Mouse (Mus musculus) embryonic facial prominence, embryonic 10.5 days (tissue): ENCODE data around the gene Cacng6. TPM values are rescaled to one million over a fixed set of nuclear protein-coding genes. Genes with fewer than 3 reads are reported as not detected.

Experiments
- DNase-seq: peaks from one replicate; pipeline ENCODE4 v3.0.0-alpha.2; 2017; ENCODE audit warnings: low spot score
- H3K27ac ChIP-seq: fragments of 300-500 bp; sonication (generic); replicated peaks from 2 replicates; pipeline ENCODE4 v1.5.1; 2016; ENCODE audit warnings: mild to moderate bottlenecking
- H3K27me3 ChIP-seq: fragments of 300-500 bp; sonication (generic); replicated peaks from 2 replicates; pipeline ENCODE4 v1.6.1; 2016; ENCODE audit warnings: low read depth, mild to moderate bottlenecking; ENCODE audit not compliant: poor library complexity, severe bottlenecking
- H3K36me3 ChIP-seq: fragments of 300-500 bp; sonication (generic); replicated peaks from 2 replicates; pipeline ENCODE4 v1.6.1; 2016; ENCODE audit warnings: mild to moderate bottlenecking, moderate library complexity
- H3K4me1 ChIP-seq: fragments of 300-500 bp; sonication (generic); 2 replicates; pipeline ENCODE4 v1.6.1; 2016
- H3K4me3 ChIP-seq: fragments of 300-500 bp; sonication (generic); 2 replicates; pipeline ENCODE4 v1.5.1; 2016; ENCODE audit warnings: mild to moderate bottlenecking, moderate library complexity
- H3K9me3 ChIP-seq: fragments of 300-500 bp; sonication (generic); 2 replicates; pipeline ENCODE4 v1.6.1; 2016; ENCODE audit warnings: mild to moderate bottlenecking
- WGBS: fragments of 180-500 bp; shearing (Covaris S2); methylation state at CpG from one replicate; pipeline ENCODE4 v1.1.7; 2016; 5-methylcytosine and 5-hydroxymethylcytosine counted together
- polyA plus RNA-seq: library from polyadenylated mRNA; unstranded; fragments of >200 nt; fragmentation: Nextera tagmentation; extraction: Ambion mirVana; gene quantifications from 2 replicates; pipeline ENCODE4 v1.2.1, GENCODE M21; 2016

Gene Cacng6
- polyA plus RNA-seq, 1 experiment from 2014 or later, result 0.29 TPM

- Histone ChIP-seq H3K4me3 (peak overlapping the region; percentile 52), H3K4me1 (peaks cover 23% of the 10 kb centered on the region), H3K36me3 (no peaks in the 10 kb centered on the region), H3K27ac (0 out of 2 replicates have a peak overlapping the region, but pooled peaks have one; percentile 24), H3K27me3 (peaks cover 82% of the 10 kb centered on the region), H3K9me3 (no peaks in the 10 kb centered on the region)
- under 1% methylated on average over 30 of the region's 30 CpGs for WGBS
- DNase-seq, result no peak
These were observed 565 bp upstream of the Cacng6 start for GRCm38 (mm10) chr7:3423430-3423829.

GRCm38 (mm10) chr7:3425141-3425540 is 1.1 kb downstream of the Cacng6 start:
- no peaks in the 10 kb centered on the region for H3K36me3 ChIP-seq
- H3K4me3 ChIP-seq, result no peak overlapping the region
- H3K27me3 ChIP-seq, result peaks cover 67% of the 10 kb centered on the region
- WGBS, result 87% methylated on average over 5 of the region's 5 CpGs
- H3K27ac ChIP-seq, result no peak overlapping the region
- no peak for DNase-seq
- H3K4me1 ChIP-seq, result peaks cover 23% of the 10 kb centered on the region
- H3K9me3 ChIP-seq, result no peaks in the 10 kb centered on the region

GRCm38 (mm10) chr7:3430161-3430560 is 6.2 kb downstream of the Cacng6 start:
- Histone ChIP-seq H3K27ac (no peak overlapping the region), H3K36me3 (no peaks in the 10 kb centered on the region), H3K4me3 (no peak overlapping the region), H3K4me1 (no peaks in the 10 kb centered on the region), H3K9me3 (no peaks in the 10 kb centered on the region), H3K27me3 (peaks cover 17% of the 10 kb centered on the region)
- DNase-seq, result no peak
- 76% methylated on average over 6 of the region's 6 CpGs for WGBS

GRCm38 (mm10) chr7:3432066-3432465 is 8.1 kb downstream of the Cacng6 start:
- DNase-seq, result no peak
- no peak overlapping the region for H3K27ac ChIP-seq
- H3K27me3 ChIP-seq, result no peaks in the 10 kb centered on the region
- H3K36me3 ChIP-seq, result no peaks in the 10 kb centered on the region
- H3K4me1 ChIP-seq, result no peaks in the 10 kb centered on the region
- H3K9me3 ChIP-seq, result no peaks in the 10 kb centered on the region
- no peak overlapping the region for H3K4me3 ChIP-seq
- WGBS, result 77% methylated on average over 1 of the region's 1 CpGs

GRCm38 (mm10) chr7:3437941-3438340 is 13.9 kb downstream of the Cacng6 start:
- DNase-seq, result no peak
- H3K36me3 ChIP-seq, result no peaks in the 10 kb centered on the region
- no peak overlapping the region for H3K27ac ChIP-seq
- 80% methylated on average over 5 of the region's 5 CpGs for WGBS
- no peaks in the 10 kb centered on the region for H3K27me3 ChIP-seq
- H3K9me3 ChIP-seq, result no peaks in the 10 kb centered on the region
- H3K4me1 ChIP-seq, result no peaks in the 10 kb centered on the region
- H3K4me3 ChIP-seq, result no peak overlapping the region

GRCm38 (mm10) chr7:3439984-3440383 is 16.0 kb downstream of the Cacng6 start:
- Histone ChIP-seq H3K36me3 (no peaks in the 10 kb centered on the region), H3K27me3 (no peaks in the 10 kb centered on the region), H3K4me1 (no peaks in the 10 kb centered on the region), H3K27ac (no peak overlapping the region), H3K4me3 (no peak overlapping the region), H3K9me3 (no peaks in the 10 kb centered on the region)
- no peak for DNase-seq
- WGBS, result 88% methylated on average over 11 of the region's 11 CpGs

GRCm38 (mm10) chr7:3440526-3440925 is 16.5 kb downstream of the Cacng6 start:
- no peak for DNase-seq
- Histone ChIP-seq H3K9me3 (no peaks in the 10 kb centered on the region), H3K27me3 (no peaks in the 10 kb centered on the region), H3K36me3 (no peaks in the 10 kb centered on the region), H3K4me1 (no peaks in the 10 kb centered on the region), H3K4me3 (no peak overlapping the region), H3K27ac (no peak overlapping the region)
- WGBS, result 84% methylated on average over 8 of the region's 8 CpGs

- Histone ChIP-seq H3K4me1 (no peaks in the 10 kb centered on the region), H3K9me3 (no peaks in the 10 kb centered on the region), H3K27me3 (no peaks in the 10 kb centered on the region), H3K27ac (no peak overlapping the region), H3K36me3 (no peaks in the 10 kb centered on the region), H3K4me3 (no peak overlapping the region)
- DNase-seq, result no peak
- 86% methylated on average over 10 of the region's 10 CpGs for WGBS
These were observed 18.6 kb downstream of the Cacng6 start for GRCm38 (mm10) chr7:3442476-3443062.

- Histone ChIP-seq H3K36me3 (no peaks in the 10 kb centered on the region), H3K4me1 (no peaks in the 10 kb centered on the region), H3K9me3 (no peaks in the 10 kb centered on the region), H3K4me3 (no peak overlapping the region), H3K27me3 (no peaks in the 10 kb centered on the region), H3K27ac (no peak overlapping the region)
- no peak for DNase-seq
- WGBS, result 88% methylated on average over 3 of the region's 3 CpGs
These were observed 20.7 kb downstream of the Cacng6 start for GRCm38 (mm10) chr7:3444678-3445077.

- Histone ChIP-seq H3K27me3 (no peaks in the 10 kb centered on the region), H3K27ac (no peak overlapping the region), H3K4me3 (no peak overlapping the region), H3K9me3 (no peaks in the 10 kb centered on the region), H3K36me3 (no peaks in the 10 kb centered on the region), H3K4me1 (no peaks in the 10 kb centered on the region)
- WGBS, result 81% methylated on average over 3 of the region's 3 CpGs
- no peak for DNase-seq
These were observed 22.6 kb downstream of the Cacng6 start for GRCm38 (mm10) chr7:3446584-3446983.

- no peak overlapping the region for H3K27ac ChIP-seq
- H3K9me3 ChIP-seq, result no peaks in the 10 kb centered on the region
- WGBS, result 78% methylated on average over 4 of the region's 4 CpGs
- DNase-seq, result no peak
- no peaks in the 10 kb centered on the region for H3K4me1 ChIP-seq
- no peaks in the 10 kb centered on the region for H3K36me3 ChIP-seq
- no peak overlapping the region for H3K4me3 ChIP-seq
- no peaks in the 10 kb centered on the region for H3K27me3 ChIP-seq
These were observed 23.0 kb downstream of the Cacng6 start for GRCm38 (mm10) chr7:3447026-3447425.

GRCm38 (mm10) chr7:3448737-3449454 is 24.9 kb downstream of the Cacng6 start:
- Histone ChIP-seq H3K4me1 (no peaks in the 10 kb centered on the region), H3K27me3 (no peaks in the 10 kb centered on the region), H3K27ac (no peak overlapping the region), H3K9me3 (no peaks in the 10 kb centered on the region), H3K4me3 (no peak overlapping the region), H3K36me3 (no peaks in the 10 kb centered on the region)
- 22% methylated on average over 15 of the region's 15 CpGs for WGBS
- DNase-seq, result peak; percentile 85

GRCm38 (mm10) chr7:3450671-3451070 is 26.7 kb downstream of the Cacng6 start:
- Histone ChIP-seq H3K27me3 (no peaks in the 10 kb centered on the region), H3K4me3 (no peak overlapping the region), H3K9me3 (no peaks in the 10 kb centered on the region), H3K36me3 (no peaks in the 10 kb centered on the region), H3K27ac (no peak overlapping the region), H3K4me1 (no peaks in the 10 kb centered on the region)
- DNase-seq, result no peak
- WGBS, result 63% methylated on average over 5 of the region's 5 CpGs
